Mouse (Mus musculus) left cerebral cortex, adult 9 months (tissue): ENCODE measurements around the gene Myd88.
"Not testable (repeated sequence)": the region's sequence is repeated elsewhere in the genome, so short reads cannot be mapped to it uniquely, and the experiment has no call there.

Source experiments
- DNase-seq, 2 experiments: peaks; one replicate each; pipeline ENCODE4 v3.0.0; 2022; ENCODE audit warnings: low spot score in 2 of 2

Myd88 gene

DNA sequence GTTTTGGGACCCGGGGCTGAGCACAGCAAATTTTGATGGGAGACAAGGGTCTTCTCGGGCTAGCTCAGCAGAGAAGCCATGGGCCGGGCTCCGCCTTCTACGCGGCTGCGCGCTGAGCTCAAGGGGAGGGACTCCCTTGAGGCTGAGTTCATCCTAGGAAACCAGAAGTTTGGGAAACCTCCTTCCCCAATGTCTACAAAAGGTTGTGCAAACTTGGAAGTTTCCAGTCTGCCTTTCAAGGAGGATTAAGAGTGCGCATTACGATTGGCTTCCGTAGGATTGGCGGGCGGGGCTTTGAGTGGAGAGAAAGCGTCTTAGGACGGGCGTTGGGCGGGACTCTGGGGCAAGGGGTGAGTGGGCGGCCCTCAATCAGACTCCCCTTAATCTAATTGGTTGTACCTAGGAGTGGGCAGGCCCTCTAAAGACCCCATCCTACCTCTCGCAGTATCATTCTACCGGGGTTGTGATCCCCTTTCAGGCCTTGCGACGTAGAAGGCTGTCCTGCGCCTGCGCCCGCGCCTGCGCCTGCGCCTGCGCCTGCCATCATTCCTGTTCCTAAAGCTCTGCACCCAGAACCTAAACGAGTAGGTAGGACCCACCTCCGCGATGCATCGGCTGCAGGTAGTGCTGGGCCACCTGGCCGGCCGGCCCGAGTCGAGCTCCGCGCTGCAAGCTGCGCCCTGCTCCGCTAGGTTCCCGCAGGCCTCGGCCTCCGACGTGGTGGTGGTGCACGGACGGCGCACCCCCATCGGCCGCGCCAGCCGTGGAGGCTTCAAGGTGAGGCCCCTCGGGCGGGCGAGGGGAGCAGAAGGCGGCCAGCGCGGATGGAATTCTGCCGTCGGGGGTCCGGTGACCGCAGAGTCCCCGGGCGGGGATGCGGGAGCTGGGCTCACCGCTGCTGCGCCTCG lies at the start of gene Myd88:
Myd88 (minus strand) TSS at position 503 of the 908 bp plus-strand sequence.
- DNase-seq = peak; percentile 98

DNA sequence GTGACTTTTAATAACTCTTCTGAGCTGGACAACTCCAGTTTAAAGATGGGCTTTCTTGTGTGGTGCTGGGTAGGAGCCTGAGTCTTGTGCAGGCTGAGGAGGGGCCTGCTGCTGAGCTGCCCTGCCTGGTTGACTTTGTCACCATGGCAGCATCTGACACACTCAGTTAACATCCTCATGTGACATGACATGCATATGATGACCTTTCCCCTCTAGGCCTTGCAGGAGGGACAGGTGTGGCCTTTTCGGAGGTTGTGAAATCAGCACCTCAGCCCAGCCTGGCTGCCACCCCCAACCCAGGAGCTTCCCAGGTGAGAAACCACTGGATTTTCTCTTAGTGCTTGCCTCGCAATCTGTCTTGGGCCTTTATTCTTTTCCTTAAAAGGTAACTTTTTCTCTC lies 49.0 kb upstream of the Myd88 start:
- DNase-seq = no peak

DNA sequence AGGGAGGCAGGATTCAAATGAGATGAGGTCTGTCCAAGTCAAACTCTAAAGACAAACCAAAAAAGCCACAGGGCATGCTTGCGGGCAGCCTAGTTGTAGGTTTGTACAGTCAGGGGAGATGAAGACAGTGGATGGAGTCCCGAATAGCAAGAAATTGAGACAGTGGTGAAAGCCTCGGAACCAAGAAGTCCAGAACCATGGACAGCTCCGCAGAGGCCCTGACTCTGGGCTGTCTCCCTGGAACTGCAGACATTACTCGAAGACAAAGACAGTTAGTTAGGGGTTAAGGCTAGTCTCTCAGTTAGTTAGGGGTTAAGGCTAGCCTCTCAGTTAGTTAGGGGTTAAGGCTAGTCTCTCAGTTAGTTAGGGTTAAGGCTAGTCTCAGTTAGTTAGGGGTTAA lies 47.7 kb upstream of the Myd88 start:
- DNase-seq = no peak

- no peak for DNase-seq
These were observed 41.4 kb upstream of the Myd88 start for GRCm38 (mm10) chr9:119382603-119383002.

DNA sequence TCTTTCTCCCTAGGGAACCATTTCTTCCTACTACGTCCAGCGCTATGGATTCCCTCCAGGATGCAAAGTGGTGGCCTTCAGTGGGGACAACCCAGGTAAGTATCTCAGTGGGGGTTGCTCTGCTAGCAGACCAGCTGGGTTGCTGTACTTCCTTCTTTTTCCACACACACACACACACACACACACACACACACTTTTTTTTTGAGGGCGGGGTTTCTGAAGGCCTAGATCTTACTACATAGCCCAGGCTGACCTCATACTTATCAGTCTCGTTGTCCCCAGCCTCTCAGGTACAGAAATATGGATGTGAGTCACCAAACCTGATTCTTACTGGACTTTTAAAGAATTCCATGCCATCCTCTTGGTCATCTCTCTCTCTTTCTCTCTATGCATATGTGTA lies 37.0 kb upstream of the Myd88 start:
- no peak for DNase-seq

GRCm38 (mm10) chr9:119375556-119375955 lies 34.3 kb upstream of the Myd88 start:
- no peak for DNase-seq

GRCm38 (mm10) chr9:119375008-119375407 lies 33.8 kb upstream of the Myd88 start:
- no peak for DNase-seq

- DNase-seq = no peak
These were observed 30.0 kb upstream of the Myd88 start for GRCm38 (mm10) chr9:119371251-119371650.

GRCm38 (mm10) chr9:119370770-119371169 lies 29.6 kb upstream of the Myd88 start:
- not testable (repeated sequence) for DNase-seq

DNA sequence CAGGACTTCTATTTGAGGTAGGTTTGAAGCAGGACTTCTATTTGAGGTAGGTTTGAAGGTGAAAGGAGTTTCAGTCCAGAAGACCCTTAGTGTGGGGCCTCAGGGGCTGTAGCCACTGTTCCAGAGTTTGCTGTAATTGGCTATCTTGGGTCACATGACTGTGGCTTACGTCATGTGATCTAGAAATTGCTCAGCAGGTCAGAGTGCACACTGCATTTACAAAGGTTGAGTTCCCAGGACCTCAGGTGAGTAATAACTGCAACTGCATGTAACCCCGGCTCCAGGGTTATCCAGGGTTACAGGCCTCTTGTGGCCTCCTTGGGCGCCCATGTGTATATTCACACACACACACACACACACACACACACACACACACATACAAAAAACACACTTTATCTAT lies 27.2 kb upstream of the Myd88 start:
- DNase-seq = no peak

- no peak for DNase-seq
These were observed 24.1 kb upstream of the Myd88 start, which contains the start of gene Slc22a14 for GRCm38 (mm10) chr9:119365284-119365683. Slc22a14 (minus strand) TSS chr9:119365553.

- DNase-seq = no peak
These were observed 22.0 kb upstream of the Myd88 start for GRCm38 (mm10) chr9:119363229-119363628.

GRCm38 (mm10) chr9:119361416-119361815 lies 20.2 kb upstream of the Myd88 start:
- DNase-seq = no peak

DNA sequence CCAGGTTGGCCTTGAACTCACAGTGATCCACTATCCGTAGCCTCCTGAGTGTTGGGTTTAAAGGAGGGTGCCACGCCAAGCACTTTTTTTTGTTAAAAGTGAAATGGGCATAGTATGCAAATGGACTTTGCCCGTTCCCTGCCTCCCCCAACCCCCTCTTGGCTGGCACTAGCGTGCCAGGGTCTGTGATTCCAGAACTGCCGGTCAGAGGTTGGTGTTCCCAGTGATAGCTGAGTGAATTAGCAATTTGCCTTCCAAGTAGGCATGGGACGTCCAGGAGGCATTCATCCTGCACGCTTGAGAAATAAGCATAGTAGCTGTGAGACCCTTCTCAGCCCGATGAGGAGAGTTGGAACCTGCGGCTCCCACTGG lies 16.8 kb upstream of the Myd88 start:
- DNase-seq = no peak

- peak; percentile 54 to 90 for DNase-seq
These were observed 16.3 kb upstream of the Myd88 start, which contains the start of gene Xylb for GRCm38 (mm10) chr9:119357331-119358057. Xylb (plus strand) TSS chr9:119357381.

DNA sequence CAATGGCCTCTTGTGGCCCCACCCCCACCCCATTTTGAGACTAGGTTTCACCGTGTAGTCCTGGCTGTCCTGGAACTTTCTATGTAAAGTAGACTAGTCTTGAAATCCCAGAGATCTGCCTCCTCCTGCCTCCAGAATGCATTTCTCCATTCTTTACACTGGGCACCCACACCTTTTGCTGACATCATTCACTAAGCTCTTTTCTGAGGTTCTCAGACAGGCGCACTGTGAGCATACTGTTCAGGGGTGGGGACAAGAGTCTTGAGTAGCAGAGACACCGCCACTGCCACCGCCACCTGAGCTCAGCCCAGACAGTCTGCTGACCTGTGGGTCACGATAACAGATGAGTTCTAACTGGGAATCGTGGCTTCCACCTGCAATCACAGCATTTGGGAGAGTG lies 14.7 kb upstream of the Myd88 start:
- DNase-seq = no peak

GRCm38 (mm10) chr9:119353926-119354325 lies 12.7 kb upstream of the Myd88 start:
- no peak for DNase-seq

GRCm38 (mm10) chr9:119352060-119352459 lies 10.8 kb upstream of the Myd88 start:
- peak in 1 of 2 experiments; percentile 67 for DNase-seq

DNA sequence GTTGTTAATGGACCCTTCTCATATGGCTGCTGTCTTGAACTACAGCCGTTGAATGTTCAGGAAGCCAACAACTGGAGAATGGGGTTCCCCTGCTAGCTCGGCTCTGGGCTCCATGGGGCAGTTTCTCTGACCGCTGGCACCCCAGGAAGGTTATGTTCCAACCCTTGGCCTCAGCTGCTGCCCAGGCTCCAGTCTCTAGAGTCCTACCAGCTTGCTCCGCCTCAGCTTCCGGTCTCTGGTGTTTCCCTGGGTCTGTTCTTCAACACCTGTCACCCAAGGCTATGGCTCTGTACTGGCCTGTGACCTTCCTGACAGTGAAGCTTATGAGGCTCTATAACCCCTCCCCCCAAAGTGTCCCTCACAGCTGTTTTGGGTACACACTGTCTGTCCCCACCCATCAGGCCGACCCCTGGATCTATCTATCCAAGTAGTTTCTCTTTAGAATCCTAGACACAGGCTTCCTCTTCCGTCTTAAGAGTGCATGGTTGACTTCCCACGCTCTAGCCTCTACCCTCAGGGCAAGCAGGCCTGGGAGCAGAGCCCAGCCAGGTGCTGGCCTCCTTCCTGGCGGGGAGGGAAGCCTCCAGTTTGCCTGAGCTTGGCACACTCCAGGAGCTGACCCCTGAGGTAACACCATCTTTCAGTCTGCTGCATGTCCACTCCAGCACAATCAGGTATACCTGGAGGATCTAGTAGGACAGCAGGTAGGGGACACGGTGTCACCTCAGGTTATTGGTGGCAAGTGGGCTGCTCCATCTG lies 9.9 kb upstream of the Myd88 start:
- DNase-seq = no peak

GRCm38 (mm10) chr9:119350531-119350930 lies 9.3 kb upstream of the Myd88 start:
- DNase-seq = no peak

DNA sequence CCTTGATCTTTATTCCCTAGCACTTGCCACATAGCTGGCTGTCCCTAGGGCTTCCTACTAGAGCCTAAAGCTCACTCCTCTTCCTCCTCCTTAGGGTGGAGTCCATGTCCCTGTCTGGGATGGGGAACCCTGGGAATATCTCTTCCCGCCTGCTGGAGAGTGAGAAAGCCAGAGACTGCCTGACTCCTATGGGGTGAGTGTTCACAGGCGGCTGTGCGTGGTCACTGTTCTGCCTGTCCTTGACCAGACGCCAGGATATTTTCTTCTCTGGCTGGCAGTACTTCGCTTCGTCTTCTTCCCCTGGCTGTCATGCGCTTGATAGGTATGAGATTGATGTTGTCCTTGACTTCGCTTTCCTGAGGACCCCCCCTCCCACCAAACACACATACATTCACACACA lies 5.2 kb upstream of the Myd88 start:
- DNase-seq = no peak

GRCm38 (mm10) chr9:119342728-119343127 lies 1.5 kb upstream of the Myd88 start:
- DNase-seq = no peak
